Mouse (Mus musculus): ENCODE results near the gene Mon1a. TPM values are rescaled to one million over a fixed set of nuclear protein-coding genes. Genes with fewer than 3 reads are reported as not detected.
A peak's percentile ranks its signal among the peaks of the same experiment; 100 is the strongest.

The Mon1a gene
- 21.8 and 25.5 TPM in 2 replicates for polyA plus RNA-seq (2014; fragmentation: Nextera tagmentation; extraction: Ambion mirVana)

- Histone ChIP-seq H3K4me1 (ENCODE audit: control insufficient read depth, insufficient read depth, low read length) (peaks cover 6% of the 10 kb centered on the region), H3K9me3 (ENCODE audit: control insufficient read depth, low read length) (no peaks in the 10 kb centered on the region), H3K4me2 (ENCODE audit: low read length) (peak within 1 kb of the TSS; percentile 68), H3K4me3 (replicated peaks; ENCODE audit: low read depth, low read length) (peak within 1 kb of the TSS; percentile 71), H3K27ac (replicated peaks; ENCODE audit: low read depth, low read length) (peak within 1 kb of the TSS; percentile 72), H3K36me3 (ENCODE audit: control insufficient read depth, insufficient read depth, low read length) (no peaks in the 10 kb centered on the region), H3K27me3 (ENCODE audit: control insufficient read depth, insufficient read depth, low read length) (0 out of 2 replicates have a peak, but pooled peaks cover 4% of the 10 kb centered on the region), H3K9ac (replicated peaks; ENCODE audit: low read length) (peak within 1 kb of the TSS; percentile 77)
- peak; percentile 90 for DNase-seq
- under 1% methylated on average over 28 of the region's 28 CpGs for WGBS
- ATAC-seq (ENCODE audit: low FRiP score, low TSS enrichment): peak; percentile 96
Observed at GRCm38 (mm10) chr9:107887804-107888266, at the start of gene Mon1a. Mon1a (plus strand) TSS chr9:107888151.

- Histone ChIP-seq H3K9me3 (ENCODE audit: control insufficient read depth, low read length) (no peaks in the 10 kb centered on the region), H3K27ac (replicated peaks; ENCODE audit: low read depth, low read length) (no peak overlapping the region), H3K4me2 (ENCODE audit: low read length) (no peak overlapping the region), H3K4me3 (replicated peaks; ENCODE audit: low read depth, low read length) (no peak overlapping the region), H3K36me3 (ENCODE audit: control insufficient read depth, insufficient read depth, low read length) (peaks cover 8% of the 10 kb centered on the region; the same call in 1 of the 2 replicates), H3K4me1 (ENCODE audit: control insufficient read depth, insufficient read depth, low read length) (no peaks in the 10 kb centered on the region), H3K9ac (replicated peaks; ENCODE audit: low read length) (no peak overlapping the region), H3K27me3 (ENCODE audit: control insufficient read depth, insufficient read depth, low read length) (no peaks in the 10 kb centered on the region)
- ATAC-seq (ENCODE audit: low FRiP score, low TSS enrichment) (no peak), DNase-seq (no peak)
- 96% methylated on average over 1 of the region's 1 CpGs for WGBS
Observed at GRCm38 (mm10) chr9:107838869-107839268, 49.1 kb upstream of the Mon1a start.

- ATAC-seq (ENCODE audit: low FRiP score, low TSS enrichment): no peak
- WGBS: 94% methylated on average over 2 of the region's 2 CpGs
- Histone ChIP-seq H3K27ac (replicated peaks; ENCODE audit: low read depth, low read length) (no peak overlapping the region), H3K9ac (replicated peaks; ENCODE audit: low read length) (no peak overlapping the region), H3K27me3 (ENCODE audit: control insufficient read depth, insufficient read depth, low read length) (no peaks in the 10 kb centered on the region), H3K36me3 (ENCODE audit: control insufficient read depth, insufficient read depth, low read length) (peaks cover 28% of the 10 kb centered on the region), H3K4me1 (ENCODE audit: control insufficient read depth, insufficient read depth, low read length) (no peaks in the 10 kb centered on the region), H3K4me2 (ENCODE audit: low read length) (no peak overlapping the region), H3K4me3 (replicated peaks; ENCODE audit: low read depth, low read length) (no peak overlapping the region), H3K9me3 (ENCODE audit: control insufficient read depth, low read length) (no peaks in the 10 kb centered on the region)
- no peak for DNase-seq
Observed at GRCm38 (mm10) chr9:107842709-107843108, 45.2 kb upstream of the Mon1a start.

GRCm38 (mm10) chr9:107848922-107849321, 39.0 kb upstream of the Mon1a start:
- no peak for ATAC-seq (ENCODE audit: low FRiP score, low TSS enrichment)

GRCm38 (mm10) chr9:107858343-107858742, 29.6 kb upstream of the Mon1a start:
- H3K4me2 ChIP-seq (ENCODE audit: low read length): no peak overlapping the region
- no peak for DNase-seq
- H3K4me1 ChIP-seq (ENCODE audit: control insufficient read depth, insufficient read depth, low read length): no peaks in the 10 kb centered on the region
- no peak for ATAC-seq (ENCODE audit: low FRiP score, low TSS enrichment)
- no peak overlapping the region for H3K4me3 ChIP-seq (replicated peaks; ENCODE audit: low read depth, low read length)
- no peak overlapping the region for H3K9ac ChIP-seq (replicated peaks; ENCODE audit: low read length)
- H3K36me3 ChIP-seq (ENCODE audit: control insufficient read depth, insufficient read depth, low read length): peaks cover 19% of the 10 kb centered on the region
- H3K27ac ChIP-seq (replicated peaks; ENCODE audit: low read depth, low read length): no peak overlapping the region
- no peaks in the 10 kb centered on the region for H3K9me3 ChIP-seq (ENCODE audit: control insufficient read depth, low read length)
- no peaks in the 10 kb centered on the region for H3K27me3 ChIP-seq (ENCODE audit: control insufficient read depth, insufficient read depth, low read length)
- WGBS: 99% methylated on average over 3 of the region's 3 CpGs

More at GRCm38 (mm10) chr9:107848922-107849321, 39.0 kb upstream of the Mon1a start:
- H3K4me1 ChIP-seq (ENCODE audit: control insufficient read depth, insufficient read depth, low read length): no peaks in the 10 kb centered on the region
- H3K9me3 ChIP-seq (ENCODE audit: control insufficient read depth, low read length): no peaks in the 10 kb centered on the region
- no peak overlapping the region for H3K27ac ChIP-seq (replicated peaks; ENCODE audit: low read depth, low read length)
- no peak for DNase-seq
- WGBS: 95% methylated on average over 7 of the region's 7 CpGs
- H3K36me3 ChIP-seq (ENCODE audit: control insufficient read depth, insufficient read depth, low read length): peaks cover 53% of the 10 kb centered on the region
- H3K4me2 ChIP-seq (ENCODE audit: low read length): no peak overlapping the region
- no peak overlapping the region for H3K9ac ChIP-seq (replicated peaks; ENCODE audit: low read length)
- no peaks in the 10 kb centered on the region for H3K27me3 ChIP-seq (ENCODE audit: control insufficient read depth, insufficient read depth, low read length)
- no peak overlapping the region for H3K4me3 ChIP-seq (replicated peaks; ENCODE audit: low read depth, low read length)

GRCm38 (mm10) chr9:107864493-107864892, 23.5 kb upstream of the Mon1a start:
- no peaks in the 10 kb centered on the region for H3K9me3 ChIP-seq (ENCODE audit: control insufficient read depth, low read length)
- H3K27ac ChIP-seq (replicated peaks; ENCODE audit: low read depth, low read length): no peak overlapping the region
- no peak overlapping the region for H3K9ac ChIP-seq (replicated peaks; ENCODE audit: low read length)
- H3K4me3 ChIP-seq (replicated peaks; ENCODE audit: low read depth, low read length): no peak overlapping the region
- H3K4me1 ChIP-seq (ENCODE audit: control insufficient read depth, insufficient read depth, low read length): no peaks in the 10 kb centered on the region
- peaks cover 6% of the 10 kb centered on the region; the same call in 1 of the 2 replicates for H3K36me3 ChIP-seq (ENCODE audit: control insufficient read depth, insufficient read depth, low read length)
- WGBS: 82% methylated on average over 1 of the region's 1 CpGs
- no peaks in the 10 kb centered on the region for H3K27me3 ChIP-seq (ENCODE audit: control insufficient read depth, insufficient read depth, low read length)
- DNase-seq (no peak), ATAC-seq (ENCODE audit: low FRiP score, low TSS enrichment) (no peak)
- no peak overlapping the region for H3K4me2 ChIP-seq (ENCODE audit: low read length)

- no peak overlapping the region for H3K4me2 ChIP-seq (ENCODE audit: low read length)
- no peaks in the 10 kb centered on the region for H3K27me3 ChIP-seq (ENCODE audit: control insufficient read depth, insufficient read depth, low read length)
- no peaks in the 10 kb centered on the region for H3K9me3 ChIP-seq (ENCODE audit: control insufficient read depth, low read length)
- ATAC-seq (ENCODE audit: low FRiP score, low TSS enrichment) (no peak), DNase-seq (no peak)
- H3K4me3 ChIP-seq (replicated peaks; ENCODE audit: low read depth, low read length): no peak overlapping the region
- H3K9ac ChIP-seq (replicated peaks; ENCODE audit: low read length): no peak overlapping the region
- 0 out of 2 replicates have a peak, but pooled peaks cover 3% of the 10 kb centered on the region for H3K36me3 ChIP-seq (ENCODE audit: control insufficient read depth, insufficient read depth, low read length)
- WGBS: 95% methylated on average over 2 of the region's 2 CpGs
- no peak overlapping the region for H3K27ac ChIP-seq (replicated peaks; ENCODE audit: low read depth, low read length)
- H3K4me1 ChIP-seq (ENCODE audit: control insufficient read depth, insufficient read depth, low read length): no peaks in the 10 kb centered on the region
Observed at GRCm38 (mm10) chr9:107866081-107866480, 21.9 kb upstream of the Mon1a start.

GRCm38 (mm10) chr9:107872350-107873098, 15.4 kb upstream of the Mon1a start:
- peaks cover 12% of the 10 kb centered on the region; the same call in 1 of the 2 replicates for H3K4me1 ChIP-seq (ENCODE audit: control insufficient read depth, insufficient read depth, low read length)
- no peaks in the 10 kb centered on the region for H3K27me3 ChIP-seq (ENCODE audit: control insufficient read depth, insufficient read depth, low read length)
- no peaks in the 10 kb centered on the region for H3K9me3 ChIP-seq (ENCODE audit: control insufficient read depth, low read length)
- H3K4me3 ChIP-seq (replicated peaks; ENCODE audit: low read depth, low read length): peak overlapping the region; percentile 94
- H3K36me3 ChIP-seq (ENCODE audit: control insufficient read depth, insufficient read depth, low read length): 0 out of 2 replicates have a peak, but pooled peaks cover 3% of the 10 kb centered on the region
- H3K9ac ChIP-seq (replicated peaks; ENCODE audit: low read length): peak overlapping the region; percentile 98
- H3K27ac ChIP-seq (replicated peaks; ENCODE audit: low read depth, low read length): peak overlapping the region; percentile 93
- DNase-seq (peak; percentile 98), ATAC-seq (ENCODE audit: low FRiP score, low TSS enrichment) (peak; percentile 100)
- WGBS: under 1% methylated on average over 80 of the region's 80 CpGs
- peak overlapping the region; percentile 73 for H3K4me2 ChIP-seq (ENCODE audit: low read length)

Data from midbrain, embryonic 14.5 days (tissue).